Mouse (Mus musculus): ENCODE data around the gene Slc35b4. TPM values are rescaled to one million over a fixed set of nuclear protein-coding genes. Genes with fewer than 3 reads are reported as not detected.

The Slc35b4 gene
- polyA plus RNA-seq, 1 experiment from 2014 or later = 48.3 TPM

GRCm38 (mm10) chr6:34110571-34110970 lies 66.3 kb downstream of the Slc35b4 start:
- Histone ChIP-seq H3K9me3 (no peaks in the 10 kb centered on the region), H3K4me3 (no peak overlapping the region), H3K9ac (no peak overlapping the region), H3K4me1 (no peaks in the 10 kb centered on the region), H3K36me3 (no peaks in the 10 kb centered on the region), H3K27ac (no peak overlapping the region), H3K27me3 (0 out of 2 replicates have a peak, but pooled peaks cover 3% of the 10 kb centered on the region), H3K4me2 (replicated peaks) (no peak overlapping the region)
- 59% methylated on average over 10 of the region's 10 CpGs for WGBS
- ATAC-seq (ENCODE audit: insufficient number of reproducible peaks, insufficient read depth, low FRiP score, low TSS enrichment) = no peak

Other genes with a start within 250 kb of the Slc35b4 start
- gene Lrguk, start 147.7 kb downstream of the Slc35b4 start, polyA plus RNA-seq (2016; fragmentation: Nextera tagmentation; extraction: Ambion mirVana) = 0.74 and 1.1 TPM in 2 replicates
- gene Akr1b3, start 140.4 kb upstream of the Slc35b4 start, polyA plus RNA-seq (2016; fragmentation: Nextera tagmentation; extraction: Ambion mirVana) = 172 and 174 TPM in 2 replicates
- gene Akr1b8, start 177.0 kb upstream of the Slc35b4 start, polyA plus RNA-seq (2016; fragmentation: Nextera tagmentation; extraction: Ambion mirVana) = 17.9 and 18.3 TPM in 2 replicates
- 14.7 and 16.4 TPM in 2 replicates for gene Akr1b10, start 207.1 kb upstream of the Slc35b4 start, polyA plus RNA-seq (2016; fragmentation: Nextera tagmentation; extraction: Ambion mirVana)
- not detected in 2 replicates for gene Akr1b7, start 235.2 kb upstream of the Slc35b4 start, polyA plus RNA-seq (2016; fragmentation: Nextera tagmentation; extraction: Ambion mirVana)